10 mouse cellular contexts compared by ENCODE assay signal in genomic region chr3:38275321-38275720, GRCm38 (mm10).
DNase-seq lines count a peak whose midpoint lies in the region; ATAC-seq lines count a peak whose summit lies in the region.
"Had no signal": no experiment of that assay in that cellular context is flagged by ENCODE, and none has a peak within 500 bp of the region (broad histone marks: within the 10 kb centered on the region; RNA-seq: fewer than 3 reads in every experiment).

No protein-coding gene starts in this region.

- no peaks in the 10 kb centered on the region for H3K36me3 ChIP-seq in liver, embryonic 16.5 days (ENCODE audit: control insufficient read depth, insufficient read depth)
- no peaks in the 10 kb centered on the region for H3K36me3 ChIP-seq in liver, embryonic 12.5 days
- H3K36me3 ChIP-seq in midbrain, embryonic 16.5 days (ENCODE audit: control insufficient read depth, insufficient read depth, low read length) = no peaks in the 10 kb centered on the region

- ATAC-seq in liver, embryonic 16.5 days (ENCODE audit: low read depth) = peak; percentile 39; the same call in 1 of the 2 replicates
- ATAC-seq in liver, embryonic 12.5 days = no peak
- no peak for ATAC-seq in midbrain, embryonic 16.5 days
- ATAC-seq: forebrain, embryonic 14.5 days had no signal

- DNase-seq in heart, adult 11 months = peak; percentile 99
- peak; percentile 16 for DNase-seq in kidney, adult 18-20 months
- peak; percentile 50 for DNase-seq in mesoderm, embryonic 11.5 days (ENCODE audit: low read depth, low spot score)
- no peak for DNase-seq in cerebellum, adult 18-20 months
- DNase-seq in layer of hippocampus, adult 18-20 months (ENCODE audit: low spot score in 2 of 2) = no peak
- DNase-seq: layer of hippocampus, postnatal 36 days had no signal

- no peaks in the 10 kb centered on the region for H3K9me3 ChIP-seq in liver, embryonic 16.5 days (replicated peaks; ENCODE audit: control insufficient read depth, low read length)
- no peaks in the 10 kb centered on the region for H3K9me3 ChIP-seq in liver, embryonic 12.5 days (replicated peaks)
- H3K9me3 ChIP-seq in midbrain, embryonic 16.5 days (replicated peaks; ENCODE audit: control insufficient read depth, low read length, poor library complexity, severe bottlenecking) = no peaks in the 10 kb centered on the region

- H3K27me3 ChIP-seq in liver, embryonic 16.5 days (ENCODE audit: control insufficient read depth, insufficient read depth, low read depth, low read length) = no peaks in the 10 kb centered on the region
- no peaks in the 10 kb centered on the region for H3K27me3 ChIP-seq in liver, embryonic 12.5 days (replicated peaks)
- H3K27me3 ChIP-seq in midbrain, embryonic 16.5 days (ENCODE audit: control insufficient read depth, insufficient read depth, low read depth, low read length) = no peaks in the 10 kb centered on the region

- no peaks in the 10 kb centered on the region for H3K4me1 ChIP-seq in liver, embryonic 16.5 days (ENCODE audit: control insufficient read depth, low read depth, low read length)
- H3K4me1 ChIP-seq in liver, embryonic 12.5 days = no peaks in the 10 kb centered on the region
- H3K4me1 ChIP-seq in midbrain, embryonic 16.5 days (ENCODE audit: control insufficient read depth, insufficient read depth, low read length) = no peaks in the 10 kb centered on the region

- no peak overlapping the region for H3K4me2 ChIP-seq in liver, embryonic 16.5 days (ENCODE audit: low read depth, low read length)
- no peak overlapping the region for H3K4me2 ChIP-seq in liver, embryonic 12.5 days
- H3K4me2 ChIP-seq in midbrain, embryonic 16.5 days (ENCODE audit: low read length) = no peak overlapping the region

- H3K9ac ChIP-seq in liver, embryonic 16.5 days (ENCODE audit: low read depth, low read length) = no peak overlapping the region
- no peak overlapping the region for H3K9ac ChIP-seq in liver, embryonic 12.5 days
- no peak overlapping the region for H3K9ac ChIP-seq in midbrain, embryonic 16.5 days (ENCODE audit: low read depth, low read length)

- H3K4me3 ChIP-seq in liver, embryonic 16.5 days (ENCODE audit: low read depth, low read length) = no peak overlapping the region
- no peak overlapping the region for H3K4me3 ChIP-seq in liver, embryonic 12.5 days
- H3K4me3 ChIP-seq in midbrain, embryonic 16.5 days (ENCODE audit: low read depth, low read length) = no peak overlapping the region

- no peak overlapping the region for H3K27ac ChIP-seq in liver, embryonic 16.5 days (ENCODE audit: low read length)
- H3K27ac ChIP-seq in liver, embryonic 12.5 days = no peak overlapping the region
- no peak overlapping the region for H3K27ac ChIP-seq in midbrain, embryonic 16.5 days (ENCODE audit: low read length)

- 31% methylated on average over 2 of the region's 2 CpGs for WGBS in liver, embryonic 16.5 days (ENCODE audit: insufficient replicate concordance)
- 41% methylated on average over 2 of the region's 2 CpGs for WGBS in liver, embryonic 12.5 days (ENCODE audit: insufficient replicate concordance)
- WGBS in midbrain, embryonic 16.5 days = 70% methylated on average over 2 of the region's 2 CpGs

Comparison
In these comparisons a context has a peak if more than half of its experiments do, and no peak if none do; other contexts are left out.
1. DNase-seq: peak in heart, adult 11 months (single experiment), kidney, adult 18-20 months (single experiment) and mesoderm, embryonic 11.5 days (single experiment); none in cerebellum, adult 18-20 months (0 of 2) and layer of hippocampus, adult 18-20 months (0 of 2).